Mouse (Mus musculus) erythroblast, embryonic 14.5 days (primary cell): ENCODE measurements around the gene Ptcd2.

ENCODE experiments used
- GATA1 ChIP-seq: IDR thresholded peaks from 2 replicates; pipeline ENCODE4 v1.6.1; 2012; ENCODE audit warnings: low read length, inconsistent platforms, mixed read lengths
- TAL1 ChIP-seq: IDR thresholded peaks from 3 replicates; pipeline ENCODE4 v1.6.1; 2012; ENCODE audit warnings: low read length, inconsistent platforms, mixed read lengths

DNA sequence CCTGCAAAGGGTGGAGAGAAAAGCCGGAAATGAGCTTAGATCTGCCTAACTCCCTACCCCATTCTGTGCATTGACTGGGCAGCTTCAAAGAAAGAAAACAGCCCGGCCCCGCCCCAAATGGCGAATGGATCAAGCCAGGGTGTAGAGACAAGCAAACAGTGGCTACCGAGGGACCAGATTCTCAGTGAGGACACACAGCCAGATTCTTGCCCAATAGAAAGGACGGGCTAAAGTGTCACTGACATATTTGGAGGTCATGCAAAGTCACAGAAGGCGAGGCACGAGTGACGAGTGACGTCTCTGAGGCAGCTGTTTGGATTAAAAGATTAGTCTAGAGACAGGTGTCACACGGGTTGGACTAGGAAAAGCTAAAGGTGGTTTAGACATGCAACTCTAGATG is 40.1 kb downstream of the Ptcd2 start:
- TF ChIP-seq GATA1, result no peak
- no peak for TF ChIP-seq TAL1
